Mouse (Mus musculus): ENCODE measurements around the gene Aebp2. TPM values are rescaled to one million over a fixed set of nuclear protein-coding genes. Genes with fewer than 3 reads are reported as not detected.
A peak's percentile ranks its signal among the peaks of the same experiment; 100 is the strongest.

Gene Aebp2
- polyA plus RNA-seq, 1 experiment from 2014 or later: 11.3 TPM

DNA sequence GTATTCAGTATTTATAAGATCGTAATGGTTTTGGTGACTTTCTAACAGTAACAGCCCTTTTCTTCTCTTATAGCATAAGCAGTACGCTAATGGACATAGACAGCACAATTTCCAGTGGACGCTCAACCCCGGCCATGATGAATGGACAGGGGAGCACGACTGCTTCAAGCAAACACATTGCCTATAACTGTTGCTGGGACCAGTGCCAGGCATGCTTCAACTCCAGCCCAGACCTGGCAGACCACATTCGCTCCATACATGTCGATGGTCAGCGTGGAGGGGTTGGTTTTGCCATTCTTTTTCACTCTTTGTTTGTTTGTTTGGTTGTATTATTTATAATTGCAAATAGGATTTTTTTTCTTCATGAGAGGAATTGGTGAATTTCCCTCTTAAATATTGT, 11.2 kb downstream of the Aebp2 start:
- H3K4me1 ChIP-seq (replicated peaks; ENCODE audit: control insufficient read depth, insufficient read depth, low read length): 0 out of 2 replicates have a peak, but pooled peaks cover 18% of the 10 kb centered on the region
- H3K4me2 ChIP-seq (replicated peaks): no peak overlapping the region
- H3K27me3 ChIP-seq (ENCODE audit: control insufficient read depth, insufficient read depth, low read length): no peaks in the 10 kb centered on the region
- DNase-seq (ENCODE audit: low spot score) (no peak), ATAC-seq (ENCODE audit: low FRiP score) (no peak)
- no peaks in the 10 kb centered on the region for H3K9me3 ChIP-seq (ENCODE audit: control insufficient read depth, low read length)
- no peak overlapping the region for H3K9ac ChIP-seq
- H3K4me3 ChIP-seq (replicated peaks; ENCODE audit: low read length): no peak overlapping the region
- H3K36me3 ChIP-seq (replicated peaks; ENCODE audit: control insufficient read depth, insufficient read depth): peaks cover 42% of the 10 kb centered on the region
- WGBS: 78% methylated on average over 8 of the region's 8 CpGs
- no peak overlapping the region for H3K27ac ChIP-seq

DNA sequence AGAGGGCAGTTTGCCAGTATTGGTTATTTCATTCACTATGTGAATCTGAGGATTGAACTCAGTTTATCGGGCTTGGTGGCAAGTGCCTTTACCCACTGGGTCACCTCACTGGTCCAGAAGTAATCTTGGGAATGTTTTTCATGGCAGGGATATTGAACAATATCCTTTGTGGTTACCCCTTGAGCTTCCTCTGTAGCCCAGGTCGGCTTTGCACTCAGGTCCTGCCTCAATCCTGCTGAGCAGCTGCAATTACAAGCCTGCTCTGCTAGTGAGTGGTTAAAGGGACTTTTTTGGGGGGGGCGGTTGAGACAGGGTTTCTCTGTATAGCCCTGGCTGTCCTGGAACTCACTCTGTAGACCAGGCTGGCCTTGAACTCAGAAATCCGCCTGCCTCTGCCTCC, 13.8 kb downstream of the Aebp2 start:
- H3K4me1 ChIP-seq (replicated peaks; ENCODE audit: control insufficient read depth, insufficient read depth, low read length): no peaks in the 10 kb centered on the region

DNA sequence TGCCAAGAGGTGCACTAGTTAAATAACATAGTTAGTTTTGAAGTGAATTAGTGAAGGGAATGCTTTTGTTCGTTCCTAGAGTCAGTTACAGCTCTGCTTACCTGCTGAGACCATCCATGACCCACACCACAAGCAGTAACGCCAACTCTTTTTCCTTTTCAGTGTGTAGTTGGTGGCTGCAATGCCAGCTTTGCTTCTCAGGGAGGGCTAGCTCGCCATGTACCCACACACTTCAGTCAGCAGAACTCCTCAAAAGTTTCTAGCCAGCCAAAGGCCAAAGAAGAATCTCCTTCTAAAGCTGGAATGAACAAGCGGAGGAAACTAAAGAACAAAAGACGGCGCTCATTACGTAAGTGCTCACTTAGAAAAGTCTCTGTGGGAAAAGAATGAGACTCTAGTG, 19.5 kb downstream of the Aebp2 start:
- DNase-seq (ENCODE audit: low spot score) (no peak), ATAC-seq (ENCODE audit: low FRiP score) (no peak)
- H3K27ac ChIP-seq: no peak overlapping the region
- no peaks in the 10 kb centered on the region for H3K4me1 ChIP-seq (replicated peaks; ENCODE audit: control insufficient read depth, insufficient read depth, low read length)
- no peak overlapping the region for H3K4me2 ChIP-seq (replicated peaks)
- peaks cover 89% of the 10 kb centered on the region for H3K36me3 ChIP-seq (replicated peaks; ENCODE audit: control insufficient read depth, insufficient read depth)
- no peak overlapping the region for H3K9ac ChIP-seq
- no peak overlapping the region for H3K4me3 ChIP-seq (replicated peaks; ENCODE audit: low read length)
- H3K27me3 ChIP-seq (ENCODE audit: control insufficient read depth, insufficient read depth, low read length): no peaks in the 10 kb centered on the region
- WGBS: 86% methylated on average over 7 of the region's 7 CpGs
- H3K9me3 ChIP-seq (ENCODE audit: control insufficient read depth, low read length): no peaks in the 10 kb centered on the region

More for the DNA sequence above, 13.8 kb downstream of the Aebp2 start:
- no peak overlapping the region for H3K4me2 ChIP-seq (replicated peaks)
- no peaks in the 10 kb centered on the region for H3K9me3 ChIP-seq (ENCODE audit: control insufficient read depth, low read length)
- 97% methylated on average over 4 of the region's 4 CpGs for WGBS
- no peak overlapping the region for H3K9ac ChIP-seq
- peaks cover 67% of the 10 kb centered on the region for H3K36me3 ChIP-seq (replicated peaks; ENCODE audit: control insufficient read depth, insufficient read depth)
- DNase-seq (ENCODE audit: low spot score) (no peak), ATAC-seq (ENCODE audit: low FRiP score) (no peak)
- no peaks in the 10 kb centered on the region for H3K27me3 ChIP-seq (ENCODE audit: control insufficient read depth, insufficient read depth, low read length)
- no peak overlapping the region for H3K27ac ChIP-seq
- H3K4me3 ChIP-seq (replicated peaks; ENCODE audit: low read length): no peak overlapping the region

DNA sequence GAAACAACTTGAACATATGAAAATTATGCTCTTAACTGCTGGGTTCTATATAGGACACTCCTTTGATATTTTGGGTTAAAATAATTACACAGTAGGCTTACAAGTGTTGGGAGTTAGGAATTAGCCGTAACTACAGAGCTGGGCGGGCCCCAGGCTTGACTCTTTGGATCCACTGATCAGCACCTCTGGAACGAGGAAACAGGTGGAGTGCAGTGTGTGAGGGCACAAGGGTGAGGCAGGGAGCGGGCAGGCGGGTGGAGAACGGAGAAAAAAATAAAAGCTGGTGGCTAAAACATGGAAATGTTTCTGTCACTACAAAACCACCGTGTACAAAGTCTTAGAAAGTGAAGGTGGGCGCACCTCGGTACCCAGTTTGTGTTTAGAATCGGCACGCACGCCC, 20.2 kb downstream of the Aebp2 start:
- Histone ChIP-seq H3K4me2 (replicated peaks) (no peak overlapping the region), H3K9ac (no peak overlapping the region), H3K27ac (no peak overlapping the region), H3K27me3 (ENCODE audit: control insufficient read depth, insufficient read depth, low read length) (no peaks in the 10 kb centered on the region), H3K9me3 (ENCODE audit: control insufficient read depth, low read length) (no peaks in the 10 kb centered on the region), H3K4me3 (replicated peaks; ENCODE audit: low read length) (no peak overlapping the region), H3K4me1 (replicated peaks; ENCODE audit: control insufficient read depth, insufficient read depth, low read length) (no peaks in the 10 kb centered on the region), H3K36me3 (replicated peaks; ENCODE audit: control insufficient read depth, insufficient read depth) (peaks cover 89% of the 10 kb centered on the region)
- DNase-seq (ENCODE audit: low spot score): no peak
- no peak for ATAC-seq (ENCODE audit: low FRiP score)
- WGBS: 95% methylated on average over 12 of the region's 12 CpGs

DNA sequence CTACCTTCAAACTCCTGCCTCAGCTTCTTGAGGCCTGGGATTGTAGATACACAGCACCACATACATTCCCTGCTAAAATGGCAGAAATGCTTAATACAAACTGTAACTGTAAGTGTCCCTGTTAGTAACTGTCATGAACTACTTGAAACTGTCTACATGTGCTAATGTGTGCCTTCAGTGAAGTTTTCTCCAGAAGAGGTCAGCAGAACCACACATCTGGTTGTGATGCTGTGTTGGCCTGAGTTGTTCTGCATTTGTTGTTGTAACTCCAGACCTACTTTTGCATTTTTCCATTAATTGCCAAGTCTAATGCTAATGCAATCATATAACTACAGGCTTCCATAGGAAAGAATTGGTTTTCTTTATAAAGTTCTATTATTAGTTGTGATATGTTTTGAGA, 23.5 kb downstream of the Aebp2 start:
- Histone ChIP-seq H3K27me3 (ENCODE audit: control insufficient read depth, insufficient read depth, low read length) (no peaks in the 10 kb centered on the region), H3K36me3 (replicated peaks; ENCODE audit: control insufficient read depth, insufficient read depth) (peaks cover 91% of the 10 kb centered on the region), H3K4me2 (replicated peaks) (no peak overlapping the region), H3K9ac (no peak overlapping the region), H3K9me3 (ENCODE audit: control insufficient read depth, low read length) (no peaks in the 10 kb centered on the region), H3K4me1 (replicated peaks; ENCODE audit: control insufficient read depth, insufficient read depth, low read length) (no peaks in the 10 kb centered on the region), H3K27ac (no peak overlapping the region), H3K4me3 (replicated peaks; ENCODE audit: low read length) (no peak overlapping the region)
- no peak for DNase-seq (ENCODE audit: low spot score)
- ATAC-seq (ENCODE audit: low FRiP score): no peak

DNA sequence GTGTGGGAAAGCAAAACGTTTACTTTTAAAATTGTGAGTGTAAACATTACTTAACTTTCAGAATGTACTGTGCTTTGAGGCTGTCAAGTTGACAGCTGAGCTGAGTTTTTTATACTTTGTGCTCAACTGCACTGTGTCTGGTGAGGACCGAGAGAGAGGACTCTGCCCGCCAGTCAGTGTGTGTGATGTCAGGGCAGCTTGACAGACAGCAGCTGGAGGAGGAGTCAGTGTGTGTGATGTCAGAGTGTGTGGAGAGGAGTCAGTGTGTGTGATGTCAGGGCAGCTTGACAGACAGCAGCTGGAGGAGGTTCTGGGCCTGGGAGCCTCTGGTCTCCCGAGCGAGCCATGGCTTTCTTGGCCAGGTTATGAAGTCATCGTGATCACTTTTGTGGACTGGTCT, 24.4 kb downstream of the Aebp2 start:
- no peak overlapping the region for H3K27ac ChIP-seq
- no peak overlapping the region for H3K4me3 ChIP-seq (replicated peaks; ENCODE audit: low read length)
- H3K4me1 ChIP-seq (replicated peaks; ENCODE audit: control insufficient read depth, insufficient read depth, low read length): no peaks in the 10 kb centered on the region
- H3K36me3 ChIP-seq (replicated peaks; ENCODE audit: control insufficient read depth, insufficient read depth): peaks cover 87% of the 10 kb centered on the region
- DNase-seq (ENCODE audit: low spot score) (no peak), ATAC-seq (ENCODE audit: low FRiP score) (peak; percentile 24; the same call in 1 of the 2 replicates)
- H3K9me3 ChIP-seq (ENCODE audit: control insufficient read depth, low read length): no peaks in the 10 kb centered on the region
- H3K9ac ChIP-seq: no peak overlapping the region
- WGBS: 79% methylated on average over 6 of the region's 6 CpGs
- no peaks in the 10 kb centered on the region for H3K27me3 ChIP-seq (ENCODE audit: control insufficient read depth, insufficient read depth, low read length)
- no peak overlapping the region for H3K4me2 ChIP-seq (replicated peaks)

DNA sequence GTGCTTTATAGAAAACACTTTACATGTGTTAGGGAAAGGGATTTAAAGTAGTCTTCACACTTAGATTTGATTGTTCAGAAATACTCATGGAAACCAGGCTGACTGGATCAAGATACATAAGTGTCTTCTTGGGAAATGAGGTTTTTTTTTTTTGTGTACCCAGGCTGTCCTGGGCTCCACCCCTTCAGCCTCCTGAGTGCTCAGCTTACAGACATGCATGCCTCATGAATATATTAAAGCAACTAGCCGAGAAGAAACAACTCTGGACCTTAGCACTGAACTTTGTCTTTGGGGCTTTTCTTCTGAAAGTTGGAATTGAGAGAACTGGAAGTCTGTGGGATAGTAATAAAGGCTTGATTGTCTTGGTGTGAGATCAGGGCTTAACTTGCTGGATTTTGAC, 27.3 kb downstream of the Aebp2 start:
- no peak overlapping the region for H3K4me2 ChIP-seq (replicated peaks)
- no peaks in the 10 kb centered on the region for H3K9me3 ChIP-seq (ENCODE audit: control insufficient read depth, low read length)
- H3K4me3 ChIP-seq (replicated peaks; ENCODE audit: low read length): no peak overlapping the region
- no peaks in the 10 kb centered on the region for H3K27me3 ChIP-seq (ENCODE audit: control insufficient read depth, insufficient read depth, low read length)
- no peak for DNase-seq (ENCODE audit: low spot score)
- no peak overlapping the region for H3K9ac ChIP-seq
- H3K36me3 ChIP-seq (replicated peaks; ENCODE audit: control insufficient read depth, insufficient read depth): peaks cover 72% of the 10 kb centered on the region
- no peak for ATAC-seq (ENCODE audit: low FRiP score)
- no peaks in the 10 kb centered on the region for H3K4me1 ChIP-seq (replicated peaks; ENCODE audit: control insufficient read depth, insufficient read depth, low read length)
- no peak overlapping the region for H3K27ac ChIP-seq
- WGBS: 44% methylated on average over 1 of the region's 1 CpGs

DNA sequence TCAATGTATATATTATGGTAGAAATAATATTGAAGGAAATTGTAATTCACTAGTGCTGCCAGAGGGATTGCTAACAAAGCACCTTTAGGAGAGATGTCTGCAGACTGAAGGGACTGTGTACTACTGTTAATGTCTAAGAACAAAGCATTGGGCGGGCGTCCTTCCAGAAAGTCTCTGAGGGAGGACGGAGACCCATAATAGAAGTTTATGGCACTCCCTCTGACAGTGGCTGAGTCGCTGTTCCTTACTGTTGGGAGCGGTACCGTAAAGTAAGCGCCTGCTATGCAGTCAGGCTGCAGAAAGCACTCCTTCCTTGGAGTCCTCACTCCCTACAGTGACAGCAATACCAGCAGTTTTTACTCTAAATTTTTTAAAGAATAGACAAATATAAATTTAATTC, 29.5 kb downstream of the Aebp2 start:
- Histone ChIP-seq H3K9ac (no peak overlapping the region), H3K4me3 (replicated peaks; ENCODE audit: low read length) (no peak overlapping the region), H3K4me2 (replicated peaks) (no peak overlapping the region), H3K9me3 (ENCODE audit: control insufficient read depth, low read length) (no peaks in the 10 kb centered on the region), H3K27ac (no peak overlapping the region), H3K36me3 (replicated peaks; ENCODE audit: control insufficient read depth, insufficient read depth) (peaks cover 60% of the 10 kb centered on the region), H3K27me3 (ENCODE audit: control insufficient read depth, insufficient read depth, low read length) (no peaks in the 10 kb centered on the region), H3K4me1 (replicated peaks; ENCODE audit: control insufficient read depth, insufficient read depth, low read length) (no peaks in the 10 kb centered on the region)
- WGBS: 78% methylated on average over 7 of the region's 7 CpGs
- ATAC-seq (ENCODE audit: low FRiP score) (no peak), DNase-seq (ENCODE audit: low spot score) (no peak)

DNA sequence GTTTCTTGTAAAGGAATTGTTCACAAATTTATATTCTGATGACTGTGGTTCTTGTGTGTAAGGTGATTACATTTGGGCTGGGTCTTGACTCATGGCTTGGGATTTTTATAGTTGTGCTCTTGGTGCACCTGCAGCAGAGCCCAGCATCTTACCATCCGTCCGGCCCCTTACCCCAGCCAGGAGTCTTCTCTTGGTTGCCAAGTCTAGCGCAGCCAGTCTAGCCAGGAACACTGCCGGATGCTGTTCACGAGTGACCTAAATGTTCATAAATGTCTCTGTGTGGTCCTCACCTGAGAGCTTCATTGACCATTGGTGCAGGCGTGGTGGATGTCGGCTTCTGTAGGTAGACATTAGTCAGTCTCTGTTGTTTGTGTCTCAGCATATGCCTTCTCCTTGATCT, 33.0 kb downstream of the Aebp2 start:
- no peak overlapping the region for H3K4me2 ChIP-seq (replicated peaks)
- peaks cover 27% of the 10 kb centered on the region for H3K36me3 ChIP-seq (replicated peaks; ENCODE audit: control insufficient read depth, insufficient read depth)
- no peak overlapping the region for H3K9ac ChIP-seq
- 96% methylated on average over 7 of the region's 7 CpGs for WGBS
- ATAC-seq (ENCODE audit: low FRiP score) (no peak), DNase-seq (ENCODE audit: low spot score) (no peak)
- no peaks in the 10 kb centered on the region for H3K27me3 ChIP-seq (ENCODE audit: control insufficient read depth, insufficient read depth, low read length)
- no peaks in the 10 kb centered on the region for H3K4me1 ChIP-seq (replicated peaks; ENCODE audit: control insufficient read depth, insufficient read depth, low read length)
- no peaks in the 10 kb centered on the region for H3K9me3 ChIP-seq (ENCODE audit: control insufficient read depth, low read length)
- H3K4me3 ChIP-seq (replicated peaks; ENCODE audit: low read length): no peak overlapping the region
- H3K27ac ChIP-seq: no peak overlapping the region

DNA sequence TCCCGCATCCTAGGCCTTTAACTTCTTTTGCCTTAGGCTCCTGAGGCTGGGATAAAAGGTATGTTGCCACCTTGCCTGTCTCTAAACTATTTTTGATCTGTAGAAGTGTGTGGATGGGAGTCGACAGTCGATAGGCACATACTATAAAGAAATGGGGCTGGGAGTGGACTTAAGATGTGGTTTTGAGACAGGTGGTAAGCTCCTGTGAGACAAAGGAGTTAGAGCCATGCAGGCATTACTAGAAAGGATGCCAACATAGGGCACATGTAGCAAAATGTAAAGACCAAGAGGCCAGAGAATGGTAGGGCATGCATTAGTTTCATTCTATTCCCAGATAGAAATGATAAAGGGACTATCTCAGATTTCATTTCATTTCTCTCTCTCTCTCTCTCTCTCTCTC, 34.5 kb downstream of the Aebp2 start:
- Histone ChIP-seq H3K36me3 (replicated peaks; ENCODE audit: control insufficient read depth, insufficient read depth) (peaks cover 18% of the 10 kb centered on the region), H3K9me3 (ENCODE audit: control insufficient read depth, low read length) (no peaks in the 10 kb centered on the region), H3K4me1 (replicated peaks; ENCODE audit: control insufficient read depth, insufficient read depth, low read length) (no peaks in the 10 kb centered on the region), H3K9ac (no peak overlapping the region), H3K27me3 (ENCODE audit: control insufficient read depth, insufficient read depth, low read length) (no peaks in the 10 kb centered on the region), H3K4me2 (replicated peaks) (no peak overlapping the region), H3K4me3 (replicated peaks; ENCODE audit: low read length) (no peak overlapping the region), H3K27ac (no peak overlapping the region)
- 91% methylated on average over 3 of the region's 3 CpGs for WGBS
- DNase-seq (ENCODE audit: low spot score): no peak
- ATAC-seq (ENCODE audit: low FRiP score): no peak

Measured in hindbrain, embryonic 14.5 days (tissue).